Mouse (Mus musculus): ENCODE data around the gene Slc22a13.

- TF ChIP-seq CTCF (IDR thresholded peaks at IDR 0.05; ENCODE audit: low read depth): no peak
- no peak for TF ChIP-seq EP300 (optimal IDR thresholded peaks at IDR 0.05)
Measured at GRCm38 (mm10) chr9:119243981-119244380, 35.1 kb upstream of the Slc22a13 start.
